Mouse (Mus musculus) forebrain, embryonic 15.5 days (tissue): ENCODE data around the gene Slc25a12. TPM values are rescaled to one million over a fixed set of nuclear protein-coding genes. Genes with fewer than 3 reads are reported as not detected.
A peak's percentile ranks its signal among the peaks of the same experiment; 100 is the strongest.

ENCODE experiments used
- ATAC-seq: fragments of 200-750 bp; cut with Nextera tagmentation; replicated peaks from 2 replicates; pipeline ENCODE4 v1.8.0; 2017; ENCODE audit warnings: mild to moderate bottlenecking, moderate TSS enrichment, moderate library complexity
- H3K27ac ChIP-seq: fragments of 300-500 bp; sonication (generic); replicated peaks from 2 replicates; pipeline ENCODE4 v1.5.1; 2015; ENCODE audit warnings: mild to moderate bottlenecking, inconsistent platforms
- H3K27me3 ChIP-seq: fragments of 300-500 bp; sonication (generic); 2 replicates; pipeline ENCODE4 v1.6.1; 2015; ENCODE audit warnings: inconsistent platforms
- H3K36me3 ChIP-seq: fragments of 300-500 bp; sonication (generic); 2 replicates; pipeline ENCODE4 v1.6.1; 2015; ENCODE audit warnings: mild to moderate bottlenecking, inconsistent platforms
- H3K4me1 ChIP-seq: fragments of 300-500 bp; sonication (generic); 2 replicates; pipeline ENCODE4 v1.6.1; 2015; ENCODE audit warnings: inconsistent platforms
- H3K4me2 ChIP-seq: fragments of 300-500 bp; sonication (generic); replicated peaks from 2 replicates; pipeline ENCODE4 v1.6.1; 2015; ENCODE audit warnings: mild to moderate bottlenecking, inconsistent platforms
- H3K4me3 ChIP-seq: fragments of 300-500 bp; sonication (generic); 2 replicates; pipeline ENCODE4 v1.5.1; 2015; ENCODE audit warnings: mild to moderate bottlenecking, inconsistent platforms
- H3K9ac ChIP-seq: fragments of 300-500 bp; sonication (generic); replicated peaks from 2 replicates; pipeline ENCODE4 v1.6.1; 2015; ENCODE audit warnings: mild to moderate bottlenecking, inconsistent platforms
- H3K9me3 ChIP-seq: fragments of 300-500 bp; sonication (generic); 2 replicates; pipeline ENCODE4 v1.6.1; 2016; ENCODE audit warnings: inconsistent platforms
- WGBS: fragments of 180-500 bp; shearing (Covaris S2); methylation state at CpG from one replicate; pipeline ENCODE4 v1.1.7; 2015; ENCODE audit warnings: mixed read lengths; 5-methylcytosine and 5-hydroxymethylcytosine counted together
- polyA plus RNA-seq: library from polyadenylated mRNA; unstranded; fragments of >200 nt; fragmentation: Nextera tagmentation; extraction: Ambion mirVana; gene quantifications from 2 replicates; pipeline ENCODE4 v1.2.1, GENCODE M21; 2015

Slc25a12 gene
- polyA plus RNA-seq, 1 experiment from 2014 or later, result 82.0 TPM

GRCm38 (mm10) chr2:71326766-71327464, 40.6 kb downstream of the Slc25a12 start:
- no peak overlapping the region for H3K4me2 ChIP-seq
- H3K36me3 ChIP-seq, result peaks cover 24% of the 10 kb centered on the region
- 61% methylated on average over 11 of the region's 11 CpGs for WGBS
- H3K9ac ChIP-seq, result no peak overlapping the region
- H3K27me3 ChIP-seq, result no peaks in the 10 kb centered on the region
- no peak overlapping the region for H3K27ac ChIP-seq
- H3K4me3 ChIP-seq, result no peak overlapping the region
- no peaks in the 10 kb centered on the region for H3K4me1 ChIP-seq
- no peaks in the 10 kb centered on the region for H3K9me3 ChIP-seq
- no peak for ATAC-seq

GRCm38 (mm10) chr2:71323886-71324285, 43.7 kb downstream of the Slc25a12 start:
- Histone ChIP-seq H3K36me3 (peaks cover 35% of the 10 kb centered on the region), H3K27me3 (no peaks in the 10 kb centered on the region), H3K4me2 (no peak overlapping the region), H3K27ac (no peak overlapping the region), H3K4me1 (no peaks in the 10 kb centered on the region), H3K9ac (no peak overlapping the region), H3K9me3 (no peaks in the 10 kb centered on the region), H3K4me3 (no peak overlapping the region)
- 88% methylated on average over 7 of the region's 7 CpGs for WGBS
- ATAC-seq, result no peak

GRCm38 (mm10) chr2:71321486-71321885, 46.1 kb downstream of the Slc25a12 start:
- Histone ChIP-seq H3K9ac (no peak overlapping the region), H3K9me3 (no peaks in the 10 kb centered on the region), H3K4me2 (no peak overlapping the region), H3K27ac (no peak overlapping the region), H3K27me3 (no peaks in the 10 kb centered on the region), H3K4me1 (no peaks in the 10 kb centered on the region), H3K4me3 (no peak overlapping the region), H3K36me3 (peaks cover 45% of the 10 kb centered on the region)
- 91% methylated on average over 3 of the region's 3 CpGs for WGBS
- no peak for ATAC-seq

DNA sequence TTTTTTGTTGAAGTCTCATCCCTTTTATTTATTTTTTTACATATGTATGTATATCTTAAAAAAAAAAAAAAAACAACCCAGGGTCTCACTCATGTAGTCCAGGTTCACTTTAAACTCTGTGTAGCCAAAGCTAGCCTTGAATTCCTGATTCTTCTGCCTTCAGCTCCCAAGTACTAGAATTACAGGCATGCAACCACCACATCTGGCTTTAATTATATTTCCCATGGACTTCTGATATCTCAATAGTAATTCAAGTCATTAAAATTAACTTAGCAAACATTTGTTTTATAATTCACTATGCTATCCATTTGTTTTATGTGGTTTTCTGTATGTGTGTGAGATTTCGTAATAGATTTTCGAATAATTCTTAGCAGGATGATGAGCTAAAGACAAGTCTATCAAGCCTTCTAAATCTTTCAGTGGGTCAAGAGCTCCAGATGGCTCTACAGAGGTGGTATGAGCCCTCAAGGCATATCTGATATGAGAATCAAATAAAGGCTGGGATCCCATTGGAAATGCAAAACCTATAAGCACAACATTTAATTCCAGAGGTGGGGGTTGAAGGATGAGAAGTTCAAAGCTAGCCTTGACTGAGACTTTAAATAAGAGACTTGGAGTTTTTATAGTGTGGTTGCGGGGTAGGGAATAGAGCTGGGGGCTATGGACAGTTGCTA, 51.3 kb downstream of the Slc25a12 start:
- H3K27me3 ChIP-seq, result no peaks in the 10 kb centered on the region
- H3K9ac ChIP-seq, result no peak overlapping the region
- no peak overlapping the region for H3K4me3 ChIP-seq
- ATAC-seq, result no peak
- no peak overlapping the region for H3K4me2 ChIP-seq
- no peaks in the 10 kb centered on the region for H3K4me1 ChIP-seq
- H3K36me3 ChIP-seq, result peaks cover 49% of the 10 kb centered on the region
- 93% methylated on average over 3 of the region's 3 CpGs for WGBS
- H3K27ac ChIP-seq, result no peak overlapping the region
- no peaks in the 10 kb centered on the region for H3K9me3 ChIP-seq

DNA sequence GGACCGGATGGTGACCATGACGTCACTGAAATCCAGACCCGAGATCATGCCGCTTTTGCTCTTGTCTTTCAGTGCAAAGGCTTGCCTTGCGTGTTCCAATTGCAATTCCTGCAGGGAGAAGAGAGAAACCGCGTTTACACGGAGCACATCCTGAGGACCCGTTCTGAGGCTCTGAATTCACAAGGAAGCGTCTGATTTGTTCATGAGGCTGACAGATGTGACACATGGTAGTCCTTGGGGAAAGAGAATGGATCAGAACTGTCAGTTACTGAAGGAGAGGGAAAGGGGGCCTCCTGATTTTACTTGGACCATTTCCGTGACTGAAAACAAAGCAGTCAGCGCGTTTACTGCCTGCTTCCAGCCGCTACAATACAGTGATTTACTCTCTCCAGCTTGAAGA, 52.5 kb downstream of the Slc25a12 start:
- Histone ChIP-seq H3K4me2 (no peak overlapping the region), H3K9ac (no peak overlapping the region), H3K4me3 (no peak overlapping the region), H3K27ac (no peak overlapping the region), H3K4me1 (no peaks in the 10 kb centered on the region), H3K27me3 (no peaks in the 10 kb centered on the region), H3K9me3 (no peaks in the 10 kb centered on the region), H3K36me3 (peaks cover 54% of the 10 kb centered on the region)
- WGBS, result 67% methylated on average over 14 of the region's 14 CpGs
- no peak for ATAC-seq

GRCm38 (mm10) chr2:71314080-71314479, 53.5 kb downstream of the Slc25a12 start:
- Histone ChIP-seq H3K27me3 (no peaks in the 10 kb centered on the region), H3K4me2 (no peak overlapping the region), H3K4me1 (peaks cover 3% of the 10 kb centered on the region), H3K36me3 (peaks cover 50% of the 10 kb centered on the region), H3K27ac (no peak overlapping the region), H3K9ac (no peak overlapping the region), H3K4me3 (no peak overlapping the region), H3K9me3 (no peaks in the 10 kb centered on the region)
- 81% methylated on average over 6 of the region's 6 CpGs for WGBS
- no peak for ATAC-seq

GRCm38 (mm10) chr2:71312067-71312466, 55.5 kb downstream of the Slc25a12 start:
- Histone ChIP-seq H3K27me3 (no peaks in the 10 kb centered on the region), H3K9me3 (no peaks in the 10 kb centered on the region), H3K36me3 (peaks cover 45% of the 10 kb centered on the region), H3K9ac (no peak overlapping the region), H3K4me1 (peaks cover 7% of the 10 kb centered on the region), H3K4me2 (no peak overlapping the region), H3K27ac (no peak overlapping the region), H3K4me3 (no peak overlapping the region)
- no peak for ATAC-seq
- WGBS, result 77% methylated on average over 10 of the region's 10 CpGs

DNA sequence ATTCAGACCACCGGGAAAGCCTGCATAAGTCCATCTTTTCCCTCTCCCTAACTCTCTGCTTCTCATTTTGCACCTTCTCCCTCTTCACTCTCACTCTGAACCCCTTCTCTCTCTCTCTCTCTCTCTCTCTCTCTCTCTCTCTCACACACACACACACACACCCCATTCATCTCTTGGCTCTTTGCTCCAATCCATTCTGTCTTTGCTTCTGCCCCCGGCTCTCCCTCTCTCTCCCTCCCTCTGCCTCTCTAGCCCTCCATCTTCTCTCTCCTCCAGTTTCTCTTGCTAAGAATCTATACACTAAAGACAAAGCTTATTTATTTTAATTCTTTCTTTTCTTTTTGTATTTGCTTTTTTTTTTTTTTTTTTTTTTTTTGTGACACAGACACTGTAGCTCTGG, 57.8 kb downstream of the Slc25a12 start:
- Histone ChIP-seq H3K27ac (peak overlapping the region; percentile 34; the same call in 1 of the 2 replicates), H3K4me2 (no peak overlapping the region), H3K9ac (no peak overlapping the region), H3K4me3 (no peak overlapping the region), H3K36me3 (peaks cover 46% of the 10 kb centered on the region), H3K27me3 (no peaks in the 10 kb centered on the region), H3K4me1 (peaks cover 16% of the 10 kb centered on the region), H3K9me3 (no peaks in the 10 kb centered on the region)
- 31% methylated on average over 2 of the region's 2 CpGs for WGBS
- no peak for ATAC-seq

- no peaks in the 10 kb centered on the region for H3K9me3 ChIP-seq
- H3K36me3 ChIP-seq, result peaks cover 25% of the 10 kb centered on the region
- H3K27me3 ChIP-seq, result no peaks in the 10 kb centered on the region
- H3K27ac ChIP-seq, result no peak overlapping the region
- no peak overlapping the region for H3K4me2 ChIP-seq
- no peak overlapping the region for H3K9ac ChIP-seq
- ATAC-seq, result no peak
- peaks cover 36% of the 10 kb centered on the region for H3K4me1 ChIP-seq
- no peak overlapping the region for H3K4me3 ChIP-seq
These were observed 61.2 kb downstream of the Slc25a12 start for GRCm38 (mm10) chr2:71306357-71306756.

DNA sequence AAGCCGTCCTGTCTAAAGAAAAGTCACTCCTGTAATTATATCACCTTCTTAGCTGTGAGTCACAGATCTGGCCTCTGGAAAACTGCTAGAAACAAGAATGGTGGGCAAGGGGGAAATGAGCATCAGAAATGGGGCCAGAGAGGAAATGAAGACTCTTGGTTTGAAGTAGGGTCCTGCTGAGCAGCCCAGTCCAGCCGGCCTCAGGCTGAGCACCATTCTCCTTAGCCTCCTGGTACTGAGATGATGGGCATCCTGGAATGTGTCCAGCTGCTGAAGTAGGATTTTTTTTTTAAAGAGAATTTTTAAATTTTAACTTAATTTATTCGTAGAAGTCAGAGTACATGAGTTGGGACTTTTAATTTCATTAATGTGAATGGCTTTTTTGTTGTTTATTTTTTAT, 62.7 kb downstream of the Slc25a12 start:
- Histone ChIP-seq H3K4me2 (no peak overlapping the region), H3K4me1 (peaks cover 37% of the 10 kb centered on the region), H3K9ac (no peak overlapping the region), H3K9me3 (no peaks in the 10 kb centered on the region), H3K27me3 (no peaks in the 10 kb centered on the region), H3K27ac (peak overlapping the region; percentile 42; the same call in 1 of the 2 replicates), H3K4me3 (no peak overlapping the region), H3K36me3 (peaks cover 11% of the 10 kb centered on the region)
- WGBS, result 30% methylated on average over 3 of the region's 3 CpGs
- peak; percentile 63; the same call in 1 of the 2 replicates for ATAC-seq

- Histone ChIP-seq H3K9ac (no peak overlapping the region), H3K27me3 (no peaks in the 10 kb centered on the region), H3K4me3 (no peak overlapping the region), H3K27ac (no peak overlapping the region), H3K36me3 (peaks cover 11% of the 10 kb centered on the region), H3K9me3 (no peaks in the 10 kb centered on the region), H3K4me1 (peaks cover 31% of the 10 kb centered on the region), H3K4me2 (no peak overlapping the region)
- no peak for ATAC-seq
These were observed 64.3 kb downstream of the Slc25a12 start for GRCm38 (mm10) chr2:71303221-71303620.

- H3K9me3 ChIP-seq, result no peaks in the 10 kb centered on the region
- H3K4me1 ChIP-seq, result peaks cover 31% of the 10 kb centered on the region
- peaks cover 6% of the 10 kb centered on the region for H3K36me3 ChIP-seq
- 47% methylated on average over 3 of the region's 3 CpGs for WGBS
- no peak overlapping the region for H3K4me3 ChIP-seq
- H3K27me3 ChIP-seq, result no peaks in the 10 kb centered on the region
- ATAC-seq, result peak; percentile 38; the same call in 1 of the 2 replicates
- no peak overlapping the region for H3K9ac ChIP-seq
- peak overlapping the region; percentile 52 for H3K27ac ChIP-seq
- H3K4me2 ChIP-seq, result no peak overlapping the region
These were observed 65.3 kb downstream of the Slc25a12 start for GRCm38 (mm10) chr2:71302156-71302663.
